Mouse (Mus musculus): ENCODE measurements around the gene Samhd1.

- no peak for TF ChIP-seq CTCF (IDR thresholded peaks at IDR 0.05; ENCODE audit: extremely low read depth, insufficient read depth, insufficient read length, insufficient replicate concordance)
- no peak for TF ChIP-seq POLR2A (IDR thresholded peaks at IDR 0.05; ENCODE audit: low read depth, low read length)
Observed at GRCm38 (mm10) chr2:157075226-157075625, 59.8 kb downstream of the Samhd1 start.

Measured in spleen, adult 2 months (tissue).